Mouse (Mus musculus) right cerebral cortex, postnatal 14 days (tissue): ENCODE data around the gene Gm8374.
A peak's percentile ranks its signal among the peaks of the same experiment; 100 is the strongest.
"Not testable (repeated sequence)": the region's sequence is repeated elsewhere in the genome, so short reads cannot be mapped to it uniquely, and the experiment has no call there.

Experiments used
- DNase-seq: peaks from one replicate; pipeline ENCODE4 v3.0.0; 2022

Gene Gm8374

GRCm38 (mm10) chr14:7365034-7365433 is at the start of gene Gm8374:
Gene Gm8374 (minus strand): TSS chr14:7365134.
- not testable (repeated sequence) for DNase-seq

- not testable (repeated sequence) for DNase-seq
These were observed 32.6 kb downstream of the Gm8374 start, which contains the start of gene Gm5797 for GRCm38 (mm10) chr14:7332295-7332694. Gene Gm5797 (minus strand): TSS chr14:7332395.

GRCm38 (mm10) chr14:7315093-7315492 is 49.8 kb downstream of the Gm8374 start:
- peak; percentile 11 for DNase-seq

GRCm38 (mm10) chr14:7314661-7315060 is 50.3 kb downstream of the Gm8374 start, which contains the start of gene Gm3739:
Gene Gm3739 (minus strand): TSS chr14:7315049.
- DNase-seq, result peak; percentile 4
